Mouse (Mus musculus) layer of hippocampus, adult 8-10 months (tissue): ENCODE data around the gene Kcnj11. TPM values are rescaled to one million over a fixed set of nuclear protein-coding genes. Genes with fewer than 3 reads are reported as not detected.
A peak's percentile ranks its signal among the peaks of the same experiment; 100 is the strongest.

ENCODE experiments used
- DNase-seq, 2 experiments: peaks; one replicate each; pipeline ENCODE4 v3.0.0; 2022; ENCODE audit warnings: low spot score in 2 of 2
- total RNA-seq, 4 experiments: library from RNA; stranded (reverse); gene quantifications; 2 replicates each; pipeline ENCODE4 v1.2.4; 2022

Gene Kcnj11
- total RNA-seq, result 10 to 100 TPM; 30.2 to 36.4 (median 33.9) TPM

- DNase-seq, result peak in 1 of 2 experiments; percentile 70
Observed at GRCm38 (mm10) chr7:46100563-46100962, at the start of gene Kcnj11. TSS of gene Kcnj11 (minus strand) at chr7:46100764.

GRCm38 (mm10) chr7:46147417-46147816 is 46.9 kb upstream of the Kcnj11 start:
- no peak for DNase-seq

GRCm38 (mm10) chr7:46146675-46147308 is 46.2 kb upstream of the Kcnj11 start:
- no peak for DNase-seq

GRCm38 (mm10) chr7:46144061-46144460 is 43.5 kb upstream of the Kcnj11 start:
- no peak for DNase-seq

GRCm38 (mm10) chr7:46138329-46138930 is 37.9 kb upstream of the Kcnj11 start:
- DNase-seq, result no peak

GRCm38 (mm10) chr7:46133858-46134257 is 33.3 kb upstream of the Kcnj11 start:
- DNase-seq, result no peak

GRCm38 (mm10) chr7:46132229-46132628 is 31.7 kb upstream of the Kcnj11 start:
- no peak for DNase-seq

- DNase-seq, result peak; percentile 49 to 65
Observed at GRCm38 (mm10) chr7:46131806-46132205, 31.2 kb upstream of the Kcnj11 start.

GRCm38 (mm10) chr7:46131266-46131665 is 30.7 kb upstream of the Kcnj11 start:
- DNase-seq, result peak in 1 of 2 experiments; percentile 38

GRCm38 (mm10) chr7:46130723-46131122 is 30.2 kb upstream of the Kcnj11 start:
- DNase-seq, result no peak

- DNase-seq, result no peak
Observed at GRCm38 (mm10) chr7:46129463-46130179, 29.1 kb upstream of the Kcnj11 start.

- no peak for DNase-seq
Observed at GRCm38 (mm10) chr7:46128196-46128595, 27.6 kb upstream of the Kcnj11 start.

- DNase-seq, result no peak
Observed at GRCm38 (mm10) chr7:46125340-46125739, 24.8 kb upstream of the Kcnj11 start.

- DNase-seq, result no peak
Observed at GRCm38 (mm10) chr7:46124460-46124859, 23.9 kb upstream of the Kcnj11 start.

- DNase-seq, result no peak
Observed at GRCm38 (mm10) chr7:46122964-46123363, 22.4 kb upstream of the Kcnj11 start.

GRCm38 (mm10) chr7:46117035-46117434 is 16.5 kb upstream of the Kcnj11 start:
- DNase-seq, result no peak

GRCm38 (mm10) chr7:46116118-46116581 is 15.6 kb upstream of the Kcnj11 start:
- no peak for DNase-seq

- no peak for DNase-seq
Observed at GRCm38 (mm10) chr7:46113435-46113834, 12.9 kb upstream of the Kcnj11 start.

GRCm38 (mm10) chr7:46111938-46112337 is 11.4 kb upstream of the Kcnj11 start:
- no peak for DNase-seq

- no peak for DNase-seq
Observed at GRCm38 (mm10) chr7:46111212-46111817, 10.8 kb upstream of the Kcnj11 start.

GRCm38 (mm10) chr7:46110079-46110478 is 9.5 kb upstream of the Kcnj11 start:
- DNase-seq, result peak in 1 of 2 experiments; percentile 39

GRCm38 (mm10) chr7:46105484-46105883 is 4.9 kb upstream of the Kcnj11 start:
- no peak for DNase-seq
